ENCODE assay signal across 12 mouse cellular contexts in genomic region chr3:39779690-39780218, GRCm38 (mm10).
DNase-seq lines count a peak whose midpoint lies in the region; ATAC-seq and TF ChIP-seq lines count a peak whose summit lies in the region.
"Had no signal": no experiment of that assay in that cellular context is flagged by ENCODE, and none has a peak within 500 bp of the region (broad histone marks: within the 10 kb centered on the region; RNA-seq: fewer than 3 reads in every experiment).

No protein-coding gene starts in this region.

- no peaks in the 10 kb centered on the region for H3K27me3 ChIP-seq in heart, embryonic 10.5 days (ENCODE audit: insufficient read depth, poor library complexity, severe bottlenecking)
- H3K27me3 ChIP-seq in kidney, embryonic 15.5 days, result no peaks in the 10 kb centered on the region
- no peaks in the 10 kb centered on the region for H3K27me3 ChIP-seq in forebrain, postnatal 0 days (ENCODE audit: insufficient read depth, low read length)
- H3K27me3 ChIP-seq in midbrain, postnatal 0 days (ENCODE audit: insufficient read depth, low read length), result no peaks in the 10 kb centered on the region
- H3K27me3 ChIP-seq in cerebellum, adult 2 months (ENCODE audit: control insufficient read depth, insufficient read depth, low read length), result no peaks in the 10 kb centered on the region

- no peak overlapping the region for H3K9ac ChIP-seq in kidney, embryonic 15.5 days
- no peak overlapping the region for H3K9ac ChIP-seq in forebrain, postnatal 0 days
- no peak overlapping the region for H3K9ac ChIP-seq in midbrain, postnatal 0 days (replicated peaks; ENCODE audit: low read length, poor library complexity, severe bottlenecking)

- WGBS in heart, embryonic 10.5 days, result 22% methylated on average over 6 of the region's 6 CpGs
- WGBS in kidney, embryonic 15.5 days, result 59% methylated on average over 6 of the region's 6 CpGs
- 33% methylated on average over 6 of the region's 6 CpGs for WGBS in forebrain, postnatal 0 days
- 36% methylated on average over 6 of the region's 6 CpGs for WGBS in midbrain, postnatal 0 days
- 78% methylated on average over 6 of the region's 6 CpGs for WGBS in cerebellum, adult 2 months

- peak overlapping the region; percentile 18; the same call in 1 of the 2 replicates for H3K4me3 ChIP-seq in heart, embryonic 10.5 days
- no peak overlapping the region for H3K4me3 ChIP-seq in kidney, embryonic 15.5 days (replicated peaks)
- H3K4me3 ChIP-seq in forebrain, postnatal 0 days (ENCODE audit: low read depth, low read length), result no peak overlapping the region
- H3K4me3 ChIP-seq in midbrain, postnatal 0 days (ENCODE audit: low read depth, low read length), result no peak overlapping the region
- no peak overlapping the region for H3K4me3 ChIP-seq in cerebellum, adult 2 months (replicated peaks; ENCODE audit: insufficient read depth, low read depth, low read length)
- H3K4me3 ChIP-seq: myocyte had no signal

- TF ChIP-seq CTCF in forebrain, postnatal 0 days (IDR thresholded peaks at IDR 0.05; ENCODE audit: low read depth), result no peak
- TF ChIP-seq CTCF in midbrain, postnatal 0 days (IDR thresholded peaks at IDR 0.05), result no peak
- no peak for TF ChIP-seq CTCF in cerebellum, adult 2 months (IDR thresholded peaks at IDR 0.05; ENCODE audit: borderline replicate concordance, insufficient read depth, low read depth, low read length)

- H3K27ac ChIP-seq in heart, embryonic 10.5 days, result peak overlapping the region; percentile 79
- peak overlapping the region; percentile 30; the same call in 1 of the 2 replicates for H3K27ac ChIP-seq in kidney, embryonic 15.5 days
- no peak overlapping the region for H3K27ac ChIP-seq in forebrain, postnatal 0 days (ENCODE audit: low read depth, low read length)
- H3K27ac ChIP-seq in midbrain, postnatal 0 days (ENCODE audit: low read depth, low read length), result no peak overlapping the region
- no peak overlapping the region for H3K27ac ChIP-seq in cerebellum, adult 2 months (ENCODE audit: insufficient read depth, low read length)

- H3K4me2 ChIP-seq in kidney, embryonic 15.5 days, result peak overlapping the region; percentile 17; the same call in 1 of the 2 replicates
- no peak overlapping the region for H3K4me2 ChIP-seq in forebrain, postnatal 0 days (ENCODE audit: low read depth)
- H3K4me2 ChIP-seq in midbrain, postnatal 0 days (ENCODE audit: low read depth, low read length, poor library complexity, severe bottlenecking), result no peak overlapping the region
- H3K4me2 ChIP-seq: liver, embryonic 11.5 days had no signal

- H3K4me1 ChIP-seq in heart, embryonic 10.5 days, result peaks cover 39% of the 10 kb centered on the region
- peaks cover 7% of the 10 kb centered on the region; the same call in 1 of the 2 replicates for H3K4me1 ChIP-seq in kidney, embryonic 15.5 days
- no peaks in the 10 kb centered on the region for H3K4me1 ChIP-seq in forebrain, postnatal 0 days (ENCODE audit: insufficient read depth)
- H3K4me1 ChIP-seq in midbrain, postnatal 0 days (ENCODE audit: insufficient read depth, low read length), result peaks cover 6% of the 10 kb centered on the region; the same call in 1 of the 2 replicates
- H3K4me1 ChIP-seq in cerebellum, adult 2 months (ENCODE audit: control insufficient read depth, insufficient read depth, low read length), result no peaks in the 10 kb centered on the region

- no peaks in the 10 kb centered on the region for H3K36me3 ChIP-seq in heart, embryonic 10.5 days
- no peaks in the 10 kb centered on the region for H3K36me3 ChIP-seq in kidney, embryonic 15.5 days
- H3K36me3 ChIP-seq in forebrain, postnatal 0 days (ENCODE audit: insufficient read depth), result no peaks in the 10 kb centered on the region
- no peaks in the 10 kb centered on the region for H3K36me3 ChIP-seq in midbrain, postnatal 0 days (ENCODE audit: insufficient read depth, low read length)

- peak; percentile 89 for DNase-seq in heart, embryonic 10.5 days (ENCODE audit: low spot score)
- no peak for DNase-seq in heart, postnatal 4 days
- DNase-seq in kidney, adult 11 months, result no peak
- no peak for DNase-seq in forebrain, postnatal 0 days
- DNase-seq in midbrain, postnatal 0 days (ENCODE audit: low spot score), result no peak
- DNase-seq in cerebellum, adult 2 months, result no peak
- no peak for DNase-seq in frontal cortex, postnatal 14 days (ENCODE audit: low spot score in 2 of 2)
- DNase-seq: cerebellum, postnatal 10 days; lung, postnatal 10 days had no signal

- TF ChIP-seq POLR2A in cerebellum, adult 2 months (IDR thresholded peaks at IDR 0.05; ENCODE audit: borderline replicate concordance, insufficient read depth, low read length), result no peak

- no peaks in the 10 kb centered on the region for H3K9me3 ChIP-seq in heart, embryonic 10.5 days
- H3K9me3 ChIP-seq in kidney, embryonic 15.5 days (replicated peaks), result no peaks in the 10 kb centered on the region
- no peaks in the 10 kb centered on the region for H3K9me3 ChIP-seq in forebrain, postnatal 0 days (ENCODE audit: low read length)
- H3K9me3 ChIP-seq in midbrain, postnatal 0 days (ENCODE audit: low read length), result no peaks in the 10 kb centered on the region

- ATAC-seq in kidney, embryonic 15.5 days (replicated peaks; ENCODE audit: low FRiP score), result peak; percentile 85
- ATAC-seq in forebrain, postnatal 0 days, result peak; percentile 20
- ATAC-seq in midbrain, postnatal 0 days (ENCODE audit: low FRiP score), result peak; percentile 68

Comparison
In these comparisons a context has a peak if more than half of its experiments do, and no peak if none do; other contexts are left out.
1. H3K27ac ChIP-seq: peak in heart, embryonic 10.5 days (single experiment) and kidney, embryonic 15.5 days (single experiment); none in forebrain, postnatal 0 days (single experiment), midbrain, postnatal 0 days (single experiment) and cerebellum, adult 2 months (single experiment).
2. ATAC-seq: peak in every context shown above with its lines; median percentile 85 in kidney, embryonic 15.5 days; 68 in midbrain, postnatal 0 days; 20 in forebrain, postnatal 0 days.